Mouse (Mus musculus): ENCODE data around the gene Mxi1. TPM values are rescaled to one million over a fixed set of nuclear protein-coding genes. Genes with fewer than 3 reads are reported as not detected.
A peak's percentile ranks its signal among the peaks of the same experiment; 100 is the strongest.

Gene Mxi1
- polyA plus RNA-seq, 1 experiment from 2014 or later: 28.6 TPM

DNA sequence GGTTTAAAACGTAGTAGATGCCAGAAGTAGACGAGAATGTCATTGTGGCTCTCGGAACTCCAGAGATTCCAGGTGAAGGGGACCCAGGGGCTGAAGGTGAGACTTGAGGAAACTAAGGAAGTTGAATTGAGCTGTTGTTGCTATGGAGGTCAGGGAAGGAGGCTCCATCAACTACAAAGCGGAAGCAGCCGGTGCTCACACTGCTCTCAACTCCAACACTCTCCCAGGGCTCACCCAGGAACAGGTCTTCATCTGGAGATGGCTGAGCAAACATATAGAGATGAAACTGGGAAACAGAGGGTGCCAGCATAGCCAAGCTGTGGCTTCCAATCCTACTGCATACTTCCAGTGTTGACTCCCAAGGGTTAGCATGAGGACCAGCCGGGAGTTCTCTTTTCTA lies 6.6 kb downstream of the Mxi1 start:
- Histone ChIP-seq H3K4me2 (replicated peaks; ENCODE audit: low read depth) (no peak overlapping the region), H3K9me3 (ENCODE audit: control insufficient read depth, low read length) (no peaks in the 10 kb centered on the region), H3K27ac (replicated peaks) (peak overlapping the region; percentile 86), H3K4me3 (ENCODE audit: low read depth, low read length) (no peak overlapping the region), H3K4me1 (replicated peaks; ENCODE audit: control insufficient read depth, insufficient read depth) (peaks cover 11% of the 10 kb centered on the region; the same call in 1 of the 2 replicates), H3K27me3 (ENCODE audit: control insufficient read depth, insufficient read depth, low read length) (no peaks in the 10 kb centered on the region), H3K9ac (ENCODE audit: low read length) (no peak overlapping the region), H3K36me3 (ENCODE audit: control insufficient read depth, insufficient read depth, low read length) (no peaks in the 10 kb centered on the region)
- TF ChIP-seq CTCF (IDR thresholded peaks at IDR 0.05; ENCODE audit: low read depth): no peak
- TF ChIP-seq EP300 (optimal IDR thresholded peaks at IDR 0.05): no peak
- ATAC-seq (ENCODE audit: low FRiP score, low TSS enrichment) (no peak), DNase-seq (ENCODE audit: low spot score) (no peak)
- whole genome bisulfite sequencing: 81% methylated on average over 6 of the region's 6 CpGs

DNA sequence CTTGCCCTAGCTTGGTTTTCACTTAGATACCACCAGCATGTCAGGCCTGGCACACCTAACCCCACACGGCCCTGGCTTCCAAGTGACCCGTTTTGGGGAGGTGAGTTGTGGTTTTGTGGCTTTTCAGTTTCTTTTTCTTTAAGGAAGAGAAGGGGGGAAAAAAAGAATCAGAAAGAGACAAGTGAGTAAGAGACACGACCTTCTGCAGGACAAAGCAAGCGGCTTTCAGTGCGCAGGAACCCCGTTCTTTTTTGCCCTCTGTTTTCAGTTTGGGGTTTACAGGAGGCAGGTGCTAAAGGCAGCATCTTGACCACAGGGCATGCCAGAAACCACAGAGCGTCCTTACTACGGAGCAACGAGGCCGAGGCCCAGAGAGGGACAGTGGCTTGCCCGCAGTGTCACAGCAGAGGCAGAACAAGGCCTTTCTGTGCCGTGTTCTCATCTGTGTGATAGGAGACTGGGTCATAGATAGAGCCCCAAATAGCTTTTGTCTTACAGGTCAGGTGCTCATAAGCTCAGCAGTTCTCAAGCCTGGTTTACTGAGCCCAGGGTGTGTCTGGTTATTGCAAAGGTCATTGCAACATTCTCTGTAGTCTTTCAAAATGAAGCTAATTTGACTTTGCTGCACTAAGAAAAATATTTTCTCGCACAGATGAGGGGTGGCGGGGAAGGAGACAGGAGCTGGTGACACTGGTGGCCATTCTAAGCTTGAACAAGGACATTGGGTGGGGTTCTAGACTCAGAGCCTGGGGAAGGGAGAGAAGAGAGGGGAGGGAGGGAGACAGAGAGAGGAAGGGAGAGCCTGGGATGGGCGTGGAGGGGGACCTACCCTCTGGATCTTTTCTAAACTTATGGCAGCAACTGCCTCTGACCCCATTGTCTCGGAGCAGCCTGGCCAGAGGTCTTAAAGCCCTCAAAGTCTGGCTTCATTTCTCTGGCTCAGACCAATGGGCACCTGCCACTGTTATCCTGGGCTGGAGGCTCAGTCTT lies 8.1 kb downstream of the Mxi1 start:
- peak overlapping the region; percentile 52 for H3K9ac ChIP-seq (ENCODE audit: low read length)
- ATAC-seq (ENCODE audit: low FRiP score, low TSS enrichment): 0 out of 2 replicates have a peak, but pooled peaks have one; percentile 11
- no peak overlapping the region for H3K4me3 ChIP-seq (ENCODE audit: low read depth, low read length)
- peak; percentile 34 for DNase-seq (ENCODE audit: low spot score)
- peak overlapping the region; percentile 86 for H3K27ac ChIP-seq (replicated peaks)
- WGBS: 51% methylated on average over 16 of the region's 16 CpGs
- peaks cover 11% of the 10 kb centered on the region; the same call in 1 of the 2 replicates for H3K4me1 ChIP-seq (replicated peaks; ENCODE audit: control insufficient read depth, insufficient read depth)
- TF ChIP-seq CTCF (IDR thresholded peaks at IDR 0.05; ENCODE audit: low read depth) (no peak), EP300 (optimal IDR thresholded peaks at IDR 0.05) (no peak)
- peak overlapping the region; percentile 14; the same call in 1 of the 2 replicates for H3K4me2 ChIP-seq (replicated peaks; ENCODE audit: low read depth)
- H3K27me3 ChIP-seq (ENCODE audit: control insufficient read depth, insufficient read depth, low read length): no peaks in the 10 kb centered on the region
- H3K9me3 ChIP-seq (ENCODE audit: control insufficient read depth, low read length): no peaks in the 10 kb centered on the region
- H3K36me3 ChIP-seq (ENCODE audit: control insufficient read depth, insufficient read depth, low read length): no peaks in the 10 kb centered on the region

DNA sequence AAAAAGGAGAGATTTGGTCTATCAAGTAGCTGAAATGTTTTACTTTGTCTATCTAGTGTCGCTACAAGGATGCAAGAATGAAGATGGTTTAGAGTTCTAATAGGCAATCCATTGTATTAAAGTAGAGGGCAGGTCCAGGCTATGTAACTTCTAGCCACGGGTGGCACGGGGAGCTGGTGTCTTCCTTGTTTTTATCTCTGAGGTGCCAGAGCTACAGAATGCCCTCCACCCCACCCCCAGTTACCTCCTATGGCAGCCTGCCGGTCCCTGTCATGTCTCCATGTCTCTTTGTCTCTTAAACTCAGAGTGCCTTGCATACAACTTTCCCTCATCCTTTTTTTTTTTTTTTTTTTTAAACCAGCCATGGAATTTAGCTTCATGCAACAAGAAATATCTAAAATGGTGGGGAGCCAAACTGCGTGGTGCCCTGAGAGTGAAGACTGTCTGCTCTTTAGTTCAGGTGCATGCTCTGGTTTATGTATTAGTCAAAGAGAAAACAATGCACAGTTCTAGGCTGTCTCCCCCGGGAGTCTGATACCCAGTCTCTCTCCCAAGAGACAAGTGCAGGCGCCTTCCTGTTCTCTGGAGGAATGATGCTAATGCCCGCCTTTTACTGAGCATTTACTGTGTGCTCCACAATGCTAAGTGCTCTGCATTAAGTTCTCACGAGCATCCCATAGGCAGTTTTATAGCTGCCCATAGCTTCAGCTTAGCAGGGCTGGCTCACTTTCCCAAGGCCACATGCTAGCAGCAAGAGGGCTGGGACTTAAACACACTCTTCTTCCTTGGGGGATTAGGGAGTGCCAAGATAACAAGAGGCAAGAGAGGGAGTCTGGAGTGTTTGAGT lies 10.2 kb downstream of the Mxi1 start:
- H3K9me3 ChIP-seq (ENCODE audit: control insufficient read depth, low read length): no peaks in the 10 kb centered on the region
- H3K27ac ChIP-seq (replicated peaks): peak overlapping the region; percentile 75
- no peaks in the 10 kb centered on the region for H3K27me3 ChIP-seq (ENCODE audit: control insufficient read depth, insufficient read depth, low read length)
- DNase-seq (ENCODE audit: low spot score) (no peak), ATAC-seq (ENCODE audit: low FRiP score, low TSS enrichment) (no peak)
- H3K4me3 ChIP-seq (ENCODE audit: low read depth, low read length): no peak overlapping the region
- TF ChIP-seq CTCF (IDR thresholded peaks at IDR 0.05; ENCODE audit: low read depth): no peak
- TF ChIP-seq EP300 (optimal IDR thresholded peaks at IDR 0.05): no peak
- no peaks in the 10 kb centered on the region for H3K36me3 ChIP-seq (ENCODE audit: control insufficient read depth, insufficient read depth, low read length)
- 67% methylated on average over 9 of the region's 9 CpGs for WGBS
- H3K9ac ChIP-seq (ENCODE audit: low read length): no peak overlapping the region
- 0 out of 2 replicates have a peak overlapping the region, but pooled peaks have one; percentile 9 for H3K4me2 ChIP-seq (replicated peaks; ENCODE audit: low read depth)
- peaks cover 5% of the 10 kb centered on the region; the same call in 1 of the 2 replicates for H3K4me1 ChIP-seq (replicated peaks; ENCODE audit: control insufficient read depth, insufficient read depth)

DNA sequence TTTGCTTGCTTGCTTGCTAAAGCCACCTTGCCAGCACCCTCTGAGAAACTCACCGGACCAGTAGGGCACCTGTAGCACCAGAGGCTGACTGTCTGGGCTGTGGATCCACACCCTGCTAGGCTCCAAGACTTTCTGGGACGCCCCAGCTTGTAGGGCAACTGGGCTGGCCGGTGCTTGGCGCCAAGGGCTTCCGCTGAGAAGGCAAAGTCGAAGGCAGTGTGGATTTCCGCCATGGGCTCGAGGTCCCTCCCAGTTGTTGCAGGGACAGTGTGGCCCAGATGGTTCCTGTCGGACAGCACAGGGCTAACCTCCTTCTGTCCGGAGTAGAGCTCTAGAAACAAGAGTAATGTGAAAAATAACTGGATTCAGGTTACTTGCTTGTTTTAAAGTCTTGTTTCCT lies 11.0 kb downstream of the Mxi1 start:
- Histone ChIP-seq H3K4me1 (replicated peaks; ENCODE audit: control insufficient read depth, insufficient read depth) (peaks cover 8% of the 10 kb centered on the region; the same call in 1 of the 2 replicates), H3K27me3 (ENCODE audit: control insufficient read depth, insufficient read depth, low read length) (no peaks in the 10 kb centered on the region), H3K9me3 (ENCODE audit: control insufficient read depth, low read length) (no peaks in the 10 kb centered on the region), H3K27ac (replicated peaks) (peak overlapping the region; percentile 75), H3K4me3 (ENCODE audit: low read depth, low read length) (no peak overlapping the region), H3K9ac (ENCODE audit: low read length) (no peak overlapping the region), H3K36me3 (ENCODE audit: control insufficient read depth, insufficient read depth, low read length) (no peaks in the 10 kb centered on the region), H3K4me2 (replicated peaks; ENCODE audit: low read depth) (peak overlapping the region; percentile 9; the same call in 1 of the 2 replicates)
- peak; percentile 65 for DNase-seq (ENCODE audit: low spot score)
- no peak for TF ChIP-seq EP300 (optimal IDR thresholded peaks at IDR 0.05)
- WGBS: 37% methylated on average over 10 of the region's 10 CpGs
- ATAC-seq (ENCODE audit: low FRiP score, low TSS enrichment): peak; percentile 60

DNA sequence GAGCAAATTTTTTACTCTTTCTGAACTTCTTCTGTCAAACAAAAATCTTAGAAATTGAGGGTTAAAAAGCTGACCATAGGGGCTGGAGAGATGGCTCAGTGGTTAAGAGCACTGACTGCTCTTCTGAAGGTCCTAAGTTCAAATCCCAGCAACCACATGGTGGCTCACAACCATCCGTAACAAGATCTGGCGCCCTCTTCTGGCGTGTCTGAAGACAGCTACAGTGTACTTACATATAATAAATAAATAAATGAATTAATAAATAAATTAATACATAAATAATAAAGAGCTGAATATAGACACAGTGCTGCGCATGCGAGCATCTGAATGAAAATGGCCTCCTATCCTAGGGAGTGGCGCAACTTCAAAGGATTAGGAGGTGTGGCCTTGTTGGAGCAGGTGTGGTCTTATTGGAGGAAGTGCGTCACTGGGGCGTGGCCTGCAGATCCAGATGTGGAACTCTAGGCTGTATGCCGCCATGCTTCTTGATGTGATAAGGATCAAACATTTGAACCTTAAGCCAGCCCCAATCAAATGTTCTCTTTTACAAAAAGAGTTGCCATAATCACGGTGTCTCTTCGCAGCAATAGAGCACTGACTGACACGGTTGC lies 12.2 kb downstream of the Mxi1 start:
- Histone ChIP-seq H3K27me3 (ENCODE audit: control insufficient read depth, insufficient read depth, low read length) (no peaks in the 10 kb centered on the region), H3K36me3 (ENCODE audit: control insufficient read depth, insufficient read depth, low read length) (no peaks in the 10 kb centered on the region), H3K4me3 (ENCODE audit: low read depth, low read length) (no peak overlapping the region), H3K9me3 (ENCODE audit: control insufficient read depth, low read length) (no peaks in the 10 kb centered on the region), H3K27ac (replicated peaks) (no peak overlapping the region), H3K4me2 (replicated peaks; ENCODE audit: low read depth) (no peak overlapping the region), H3K9ac (ENCODE audit: low read length) (no peak overlapping the region), H3K4me1 (replicated peaks; ENCODE audit: control insufficient read depth, insufficient read depth) (peaks cover 8% of the 10 kb centered on the region; the same call in 1 of the 2 replicates)
- TF ChIP-seq CTCF (IDR thresholded peaks at IDR 0.05; ENCODE audit: low read depth) (peak; percentile 44), EP300 (optimal IDR thresholded peaks at IDR 0.05) (no peak)
- ATAC-seq (ENCODE audit: low FRiP score, low TSS enrichment): no peak
- 92% methylated on average over 12 of the region's 12 CpGs for WGBS
- DNase-seq (ENCODE audit: low spot score): no peak
